Mouse (Mus musculus) intestine, embryonic 16.5 days (tissue): ENCODE measurements around the gene Sp2. TPM values are rescaled to one million over a fixed set of nuclear protein-coding genes. Genes with fewer than 3 reads are reported as not detected.

Experiments used
- ATAC-seq: fragments of 200-750 bp; cut with Nextera tagmentation; 2 replicates; pipeline ENCODE4 v1.8.0; 2017; ENCODE audit warnings: moderate TSS enrichment, moderate library complexity
- H3K27ac ChIP-seq: fragments of 300-500 bp; sonication (generic); 2 replicates; pipeline ENCODE4 v1.5.1; 2014; ENCODE audit warnings: mild to moderate bottlenecking, low read length
- H3K27me3 ChIP-seq: fragments of 300-500 bp; sonication (generic); replicated peaks from 2 replicates; pipeline ENCODE4 v1.6.1; 2014; ENCODE audit warnings: low read length, control low read depth, mixed read lengths; ENCODE audit not compliant: control insufficient read depth, insufficient read depth
- H3K36me3 ChIP-seq: fragments of 300-500 bp; sonication (generic); 2 replicates; pipeline ENCODE4 v1.6.1; 2014; ENCODE audit warnings: low read length, control low read depth; ENCODE audit not compliant: control insufficient read depth, insufficient read depth
- H3K4me1 ChIP-seq: fragments of 300-500 bp; sonication (generic); 2 replicates; pipeline ENCODE4 v1.6.1; 2014; ENCODE audit warnings: low read length, control low read depth, mixed read lengths; ENCODE audit not compliant: control insufficient read depth, insufficient read depth
- H3K4me2 ChIP-seq: fragments of 300-500 bp; sonication (generic); 2 replicates; pipeline ENCODE4 v1.6.1; 2014; ENCODE audit warnings: low read depth, low read length, control low read depth
- H3K4me3 ChIP-seq: fragments of 300-500 bp; sonication (generic); 2 replicates; pipeline ENCODE4 v1.5.1; 2014; ENCODE audit warnings: mild to moderate bottlenecking, low read length
- H3K9ac ChIP-seq: fragments of 300-500 bp; sonication (generic); 2 replicates; pipeline ENCODE4 v1.6.1; 2014; ENCODE audit warnings: low read depth, low read length
- H3K9me3 ChIP-seq: fragments of 300-500 bp; sonication (generic); 2 replicates; pipeline ENCODE4 v1.6.1; 2016; ENCODE audit warnings: low read length, control low read depth; ENCODE audit not compliant: control insufficient read depth
- WGBS: fragments of 180-500 bp; shearing (Covaris S2); extraction: QIAGEN DNeasy Blood & Tissue Kit; methylation state at CpG from one replicate; pipeline ENCODE4 v1.1.7; 2014; 5-methylcytosine and 5-hydroxymethylcytosine counted together
- polyA plus RNA-seq: library from polyadenylated mRNA; unstranded; fragments of >200 nt; fragmentation: Nextera tagmentation; extraction: Ambion mirVana; gene quantifications from 2 replicates; pipeline ENCODE4 v1.2.1, GENCODE M21; 2015

The Sp2 gene
- polyA plus RNA-seq, 1 experiment from 2014 or later, result 13.2 TPM

GRCm38 (mm10) chr11:96975511-96976378, 7.0 kb downstream of the Sp2 start:
- no peaks in the 10 kb centered on the region for H3K36me3 ChIP-seq
- ATAC-seq, result no peak
- WGBS, result 77% methylated on average over 10 of the region's 10 CpGs
- H3K4me1 ChIP-seq, result peaks cover 18% of the 10 kb centered on the region
- peak overlapping the region; percentile 90; the same call in 1 of the 2 replicates for H3K4me3 ChIP-seq
- peak overlapping the region; percentile 82 for H3K4me2 ChIP-seq
- H3K9ac ChIP-seq, result peak overlapping the region; percentile 98
- H3K27ac ChIP-seq, result peak overlapping the region; percentile 95; the same call in 1 of the 2 replicates
- H3K9me3 ChIP-seq, result no peaks in the 10 kb centered on the region
- no peaks in the 10 kb centered on the region for H3K27me3 ChIP-seq

DNA sequence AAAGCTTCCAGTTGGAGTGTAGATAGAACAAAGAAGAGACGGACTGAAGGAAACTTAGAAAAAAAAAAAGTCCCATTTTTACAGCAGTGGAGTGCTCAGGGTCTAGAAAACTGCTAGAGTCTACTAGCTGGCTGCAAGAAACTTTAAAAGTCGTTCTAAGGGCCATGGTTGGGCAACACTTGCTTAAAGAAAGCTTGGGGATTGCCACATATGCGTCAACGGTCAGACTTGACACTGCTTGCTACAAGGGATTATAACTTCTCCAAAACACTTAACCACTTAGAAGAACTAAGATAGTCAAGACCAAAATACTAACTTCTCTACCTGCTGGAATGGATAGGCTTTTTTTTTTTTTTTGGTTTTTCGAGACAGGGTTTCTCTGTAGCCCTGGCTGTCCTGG, 7.9 kb downstream of the Sp2 start:
- no peak overlapping the region for H3K4me3 ChIP-seq
- no peaks in the 10 kb centered on the region for H3K36me3 ChIP-seq
- H3K4me1 ChIP-seq, result peaks cover 23% of the 10 kb centered on the region
- no peak overlapping the region for H3K9ac ChIP-seq
- no peak overlapping the region for H3K27ac ChIP-seq
- H3K9me3 ChIP-seq, result no peaks in the 10 kb centered on the region
- no peak overlapping the region for H3K4me2 ChIP-seq
- 80% methylated on average over 5 of the region's 5 CpGs for WGBS
- H3K27me3 ChIP-seq, result no peaks in the 10 kb centered on the region
- no peak for ATAC-seq

- no peak overlapping the region for H3K9ac ChIP-seq
- no peaks in the 10 kb centered on the region for H3K27me3 ChIP-seq
- H3K27ac ChIP-seq, result no peak overlapping the region
- no peak overlapping the region for H3K4me2 ChIP-seq
- H3K36me3 ChIP-seq, result no peaks in the 10 kb centered on the region
- H3K9me3 ChIP-seq, result no peaks in the 10 kb centered on the region
- no peak overlapping the region for H3K4me3 ChIP-seq
- ATAC-seq, result no peak
- H3K4me1 ChIP-seq, result peaks cover 34% of the 10 kb centered on the region
- 87% methylated on average over 5 of the region's 5 CpGs for WGBS
These were observed 9.3 kb downstream of the Sp2 start for GRCm38 (mm10) chr11:96973426-96973964.

GRCm38 (mm10) chr11:96972906-96973305, 9.9 kb downstream of the Sp2 start:
- ATAC-seq, result no peak
- H3K4me2 ChIP-seq, result no peak overlapping the region

GRCm38 (mm10) chr11:96970341-96970740, 12.4 kb downstream of the Sp2 start:
- no peak overlapping the region; the same call in 1 of the 2 replicates for H3K9ac ChIP-seq
- H3K36me3 ChIP-seq, result no peaks in the 10 kb centered on the region
- ATAC-seq, result no peak
- 66% methylated on average over 3 of the region's 3 CpGs for WGBS
- H3K27me3 ChIP-seq, result no peaks in the 10 kb centered on the region
- peaks cover 34% of the 10 kb centered on the region for H3K4me1 ChIP-seq
- peak overlapping the region; percentile 61 for H3K27ac ChIP-seq
- no peak overlapping the region for H3K4me2 ChIP-seq
- H3K9me3 ChIP-seq, result no peaks in the 10 kb centered on the region
- H3K4me3 ChIP-seq, result no peak overlapping the region

More at GRCm38 (mm10) chr11:96972906-96973305, 9.9 kb downstream of the Sp2 start:
- peaks cover 37% of the 10 kb centered on the region for H3K4me1 ChIP-seq
- H3K27me3 ChIP-seq, result no peaks in the 10 kb centered on the region
- WGBS, result 76% methylated on average over 5 of the region's 5 CpGs
- no peak overlapping the region for H3K9ac ChIP-seq
- H3K36me3 ChIP-seq, result no peaks in the 10 kb centered on the region
- no peaks in the 10 kb centered on the region for H3K9me3 ChIP-seq
- no peak overlapping the region for H3K27ac ChIP-seq
- no peak overlapping the region for H3K4me3 ChIP-seq

- Histone ChIP-seq H3K9ac (peak overlapping the region; percentile 37; the same call in 1 of the 2 replicates), H3K4me2 (no peak overlapping the region), H3K4me1 (peaks cover 34% of the 10 kb centered on the region), H3K4me3 (no peak overlapping the region), H3K27me3 (no peaks in the 10 kb centered on the region), H3K36me3 (no peaks in the 10 kb centered on the region), H3K9me3 (no peaks in the 10 kb centered on the region), H3K27ac (peak overlapping the region; percentile 61)
- 33% methylated on average over 1 of the region's 1 CpGs for WGBS
- ATAC-seq, result no peak; the same call in 1 of the 2 replicates
These were observed 13.0 kb downstream of the Sp2 start for GRCm38 (mm10) chr11:96969746-96970145.

GRCm38 (mm10) chr11:96969280-96969722, 13.5 kb downstream of the Sp2 start:
- peak overlapping the region; percentile 61 for H3K27ac ChIP-seq
- no peaks in the 10 kb centered on the region for H3K27me3 ChIP-seq
- H3K9me3 ChIP-seq, result no peaks in the 10 kb centered on the region
- no peak for ATAC-seq
- no peak overlapping the region for H3K4me2 ChIP-seq
- 61% methylated on average over 5 of the region's 5 CpGs for WGBS
- no peak overlapping the region for H3K4me3 ChIP-seq
- H3K36me3 ChIP-seq, result 0 out of 2 replicates have a peak, but pooled peaks cover 2% of the 10 kb centered on the region
- peaks cover 34% of the 10 kb centered on the region for H3K4me1 ChIP-seq
- H3K9ac ChIP-seq, result peak overlapping the region; percentile 37; the same call in 1 of the 2 replicates

DNA sequence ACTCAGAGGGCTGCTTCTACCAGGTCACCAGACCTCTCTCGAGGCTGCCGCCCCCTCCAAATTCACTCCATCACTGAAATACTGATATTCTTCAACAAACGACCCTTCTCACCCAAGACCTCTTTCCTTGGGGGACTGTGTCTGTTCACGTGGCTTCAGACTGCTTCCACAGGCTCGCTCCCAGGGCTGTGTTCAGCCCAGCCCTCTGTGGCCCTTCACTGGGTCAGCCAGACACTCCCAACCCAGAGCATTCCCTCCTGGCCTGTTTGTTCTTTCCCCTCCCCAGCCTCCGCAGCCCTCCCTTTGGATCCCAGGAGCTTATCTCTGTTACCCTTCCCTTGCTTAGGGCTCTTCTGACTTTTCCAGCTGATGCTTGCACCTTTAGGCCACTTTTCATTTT, 14.3 kb downstream of the Sp2 start:
- H3K4me2 ChIP-seq, result no peak overlapping the region

GRCm38 (mm10) chr11:96967544-96968269, 15.1 kb downstream of the Sp2 start:
- ATAC-seq, result no peak
- Histone ChIP-seq H3K9ac (peak overlapping the region; percentile 9; the same call in 1 of the 2 replicates), H3K36me3 (0 out of 2 replicates have a peak, but pooled peaks cover 5% of the 10 kb centered on the region), H3K27me3 (no peaks in the 10 kb centered on the region), H3K4me1 (peaks cover 41% of the 10 kb centered on the region), H3K4me2 (0 out of 2 replicates have a peak overlapping the region, but pooled peaks have one; percentile 22), H3K27ac (peak overlapping the region; percentile 59), H3K9me3 (no peaks in the 10 kb centered on the region), H3K4me3 (no peak overlapping the region; the same call in 1 of the 2 replicates)
- 72% methylated on average over 11 of the region's 11 CpGs for WGBS

More for the DNA sequence above, 14.3 kb downstream of the Sp2 start:
- no peak overlapping the region for H3K27ac ChIP-seq
- H3K9ac ChIP-seq, result no peak overlapping the region
- no peaks in the 10 kb centered on the region for H3K9me3 ChIP-seq
- 41% methylated on average over 6 of the region's 6 CpGs for WGBS
- no peak for ATAC-seq
- 0 out of 2 replicates have a peak, but pooled peaks cover 5% of the 10 kb centered on the region for H3K36me3 ChIP-seq
- H3K4me3 ChIP-seq, result no peak overlapping the region
- H3K4me1 ChIP-seq, result peaks cover 38% of the 10 kb centered on the region
- no peaks in the 10 kb centered on the region for H3K27me3 ChIP-seq
